Mouse (Mus musculus) retina, postnatal 1 day (tissue): ENCODE measurements around the gene Pax5.
A peak's percentile ranks its signal among the peaks of the same experiment; 100 is the strongest.
"Not testable (repeated sequence)": the region's sequence is repeated elsewhere in the genome, so short reads cannot be mapped to it uniquely, and the experiment has no call there.

ENCODE experiments used
- DNase-seq: peaks from one replicate; pipeline ENCODE4 v3.0.0-alpha.2; 2012

Pax5 gene

DNA sequence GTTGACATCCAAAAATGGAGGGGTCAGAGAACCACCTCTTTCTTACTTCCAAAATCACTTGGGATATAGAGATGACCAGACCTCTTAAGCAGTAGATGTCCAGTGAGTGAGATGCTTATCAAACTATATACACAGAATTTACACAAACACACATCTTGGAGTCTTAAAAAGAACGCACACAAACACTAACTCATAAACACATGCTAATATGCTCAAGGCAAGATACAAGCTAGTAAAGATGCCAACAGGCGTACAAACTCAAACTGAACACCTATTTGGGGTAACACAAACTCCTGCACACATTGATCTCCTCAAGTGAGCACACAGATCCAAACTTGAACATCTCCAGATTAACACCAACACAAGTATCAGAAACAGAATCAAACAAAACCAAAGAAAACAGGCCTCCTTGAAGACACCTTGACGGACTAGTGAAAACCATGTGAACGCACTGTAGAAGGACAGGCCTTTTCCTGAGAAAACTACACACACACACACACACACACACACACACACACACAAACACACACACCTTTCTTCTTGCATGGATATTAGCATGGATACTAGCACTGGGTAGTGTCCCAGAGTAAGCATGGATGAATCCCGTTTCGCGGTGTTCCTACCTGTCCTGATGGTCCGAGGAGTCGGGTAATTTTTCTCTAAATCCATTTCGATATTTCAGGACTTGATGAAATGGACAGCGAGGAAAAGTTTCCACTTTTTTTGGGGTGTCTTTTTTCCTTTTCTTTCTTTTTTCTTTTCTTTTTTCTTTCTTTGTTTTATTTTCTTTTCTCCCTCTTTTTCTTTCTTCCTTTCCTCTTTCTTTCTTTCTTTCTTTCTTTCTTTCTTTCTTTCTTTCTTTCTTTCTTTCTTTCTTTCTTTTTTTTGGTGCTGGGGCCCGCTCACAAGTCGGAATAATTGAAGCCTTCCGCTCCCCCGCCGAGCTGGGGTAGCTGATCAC lies at the start of gene Pax5:
Gene Pax5 (minus strand): TSS at position 748 of the 961 bp plus-strand sequence.
- DNase-seq = no peak

DNA sequence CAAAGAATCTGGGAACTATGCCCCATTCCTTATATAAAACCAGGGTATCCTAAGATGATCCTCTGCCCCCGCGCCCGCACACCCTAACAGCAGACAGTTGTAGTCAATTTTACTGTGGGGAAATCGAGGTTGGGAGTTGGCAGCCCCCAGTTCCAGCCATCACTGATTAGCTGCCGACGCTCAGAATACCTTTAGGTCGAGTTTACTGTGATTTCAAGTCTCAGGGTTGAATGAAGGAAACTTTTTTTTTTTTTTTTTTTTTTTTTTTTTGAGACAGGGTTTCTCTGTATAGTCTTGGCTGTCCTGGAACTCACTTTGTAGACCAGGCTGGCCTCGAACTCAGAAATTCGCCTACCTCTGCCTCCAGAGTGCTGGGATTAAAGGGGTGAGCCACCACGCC lies 46.8 kb upstream of the Pax5 start:
- not testable (repeated sequence) for DNase-seq

DNA sequence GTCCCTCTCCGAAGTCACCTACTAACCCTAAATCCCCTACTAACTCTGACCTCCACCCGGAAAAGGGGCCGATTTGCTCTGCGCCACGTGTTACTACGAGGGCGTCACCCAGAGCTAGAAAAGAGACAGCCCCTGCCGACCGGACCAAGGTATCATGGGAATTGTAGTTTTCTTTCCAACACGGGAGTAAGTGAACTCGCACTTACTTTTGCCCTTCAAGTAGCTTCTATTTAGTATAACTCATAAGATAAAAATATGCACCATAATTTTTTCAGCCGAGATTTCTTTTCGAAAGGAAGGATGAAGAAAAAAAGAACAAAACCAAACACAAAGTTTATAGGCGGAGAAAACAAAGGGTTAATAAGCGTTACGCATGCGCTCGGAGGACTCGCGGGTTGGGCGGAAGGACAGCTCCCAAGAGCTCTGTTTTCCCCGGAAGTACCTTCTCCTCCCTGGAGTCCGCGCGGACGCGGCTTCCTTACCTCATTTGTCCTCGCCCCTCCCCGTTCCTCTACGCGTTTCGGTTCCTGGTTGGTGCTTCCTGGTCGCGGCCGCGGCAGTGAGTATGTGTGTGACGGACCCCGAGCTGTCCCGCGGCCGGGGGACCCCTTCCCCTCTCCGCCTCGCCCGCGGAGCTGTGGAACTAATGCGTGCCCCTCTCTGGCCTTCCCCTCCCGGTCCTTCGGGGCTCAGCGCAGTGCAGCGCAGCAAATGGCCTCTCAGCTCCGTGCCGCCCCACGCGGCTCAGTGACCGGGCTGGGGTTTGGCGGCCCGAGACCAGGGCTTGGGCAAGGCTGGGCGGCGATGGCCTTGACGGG lies 46.1 kb upstream of the Pax5 start:
- DNase-seq = peak; percentile 98

DNA sequence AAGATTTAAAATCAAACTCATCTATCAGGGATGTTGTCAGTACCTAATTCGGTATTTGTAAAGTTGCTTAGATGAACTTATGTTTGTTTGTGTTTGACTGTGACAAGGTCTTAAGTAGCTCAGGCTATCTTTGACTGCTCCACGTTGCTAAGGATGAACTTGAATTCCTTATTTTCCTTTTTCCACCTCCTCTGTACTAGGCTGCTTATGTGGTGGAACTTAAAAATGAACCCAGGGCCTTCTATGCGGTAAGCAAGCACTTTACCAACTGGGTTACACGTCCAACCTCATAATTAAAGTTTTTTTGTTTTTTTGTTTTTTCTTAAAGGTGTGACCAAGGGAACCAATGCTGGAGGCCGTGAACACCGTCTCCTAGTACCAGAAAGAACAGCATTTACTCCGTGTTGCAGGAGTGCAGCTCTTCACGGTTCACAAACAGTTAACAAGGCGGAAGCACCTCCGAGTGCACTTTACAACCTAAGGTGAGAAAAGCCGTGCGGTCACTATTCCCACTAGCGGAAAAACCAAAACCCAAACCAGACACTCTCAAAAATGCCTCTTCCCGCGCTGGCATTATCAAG lies 45.4 kb upstream of the Pax5 start, which contains the start of gene Zcchc7:
Gene Zcchc7 (plus strand): TSS at position 325 of the 581 bp plus-strand sequence.
- DNase-seq = no peak

DNA sequence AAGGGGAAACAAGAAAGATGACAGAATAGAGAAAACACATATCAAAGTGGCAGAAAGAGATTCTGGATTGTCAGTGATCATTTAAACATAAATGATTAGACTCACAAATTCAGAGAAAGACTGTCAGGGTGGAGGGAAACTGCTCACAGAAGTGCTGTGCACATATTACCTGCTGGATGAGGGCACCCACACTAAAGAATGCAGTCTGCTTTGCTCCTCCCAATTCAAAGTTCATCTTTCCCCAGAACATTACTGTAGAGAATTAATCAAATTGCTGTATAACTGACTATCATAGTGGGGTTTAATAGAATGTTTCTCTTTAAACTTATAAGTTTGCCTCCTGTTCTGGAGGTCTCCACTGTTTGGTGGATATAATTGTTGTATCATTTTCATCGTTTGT lies 30.2 kb upstream of the Pax5 start:
- no peak for DNase-seq

DNA sequence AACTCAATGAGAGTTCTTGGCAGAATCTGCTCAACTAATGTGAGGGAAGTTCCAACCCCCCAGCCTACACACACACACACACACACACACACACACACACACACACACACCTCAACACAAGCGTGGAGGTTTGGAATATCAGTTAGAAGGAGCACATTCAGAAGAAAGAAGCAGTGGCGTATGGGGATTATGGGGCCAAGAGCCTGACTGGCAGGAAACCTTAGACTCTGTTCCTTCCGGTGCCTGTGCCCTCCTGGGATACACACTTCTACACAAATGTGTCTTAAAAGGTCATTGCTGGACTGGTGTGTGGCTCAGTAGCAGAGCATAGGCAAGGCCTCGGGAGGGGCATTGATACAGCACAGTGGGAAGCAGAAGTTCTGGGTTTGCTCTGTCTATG lies 10.9 kb upstream of the Pax5 start:
- no peak for DNase-seq

DNA sequence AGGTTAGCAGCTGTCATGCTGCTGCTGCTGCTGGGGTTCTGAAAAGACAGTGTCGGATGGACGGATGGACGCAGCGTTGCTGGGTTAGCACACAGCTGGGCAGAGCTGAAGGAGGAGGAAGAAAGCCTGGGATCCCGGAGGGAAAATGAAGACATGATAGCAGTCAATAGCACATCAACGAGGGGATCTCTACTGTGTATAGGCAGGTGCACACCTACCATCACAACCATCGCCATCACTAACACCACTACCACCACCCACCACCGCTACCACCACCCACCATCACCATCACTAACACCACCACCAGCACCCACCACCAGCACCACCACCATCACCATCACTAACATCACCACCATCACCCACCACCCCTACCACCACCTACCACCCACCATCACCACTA lies 9.8 kb upstream of the Pax5 start:
- DNase-seq = no peak

DNA sequence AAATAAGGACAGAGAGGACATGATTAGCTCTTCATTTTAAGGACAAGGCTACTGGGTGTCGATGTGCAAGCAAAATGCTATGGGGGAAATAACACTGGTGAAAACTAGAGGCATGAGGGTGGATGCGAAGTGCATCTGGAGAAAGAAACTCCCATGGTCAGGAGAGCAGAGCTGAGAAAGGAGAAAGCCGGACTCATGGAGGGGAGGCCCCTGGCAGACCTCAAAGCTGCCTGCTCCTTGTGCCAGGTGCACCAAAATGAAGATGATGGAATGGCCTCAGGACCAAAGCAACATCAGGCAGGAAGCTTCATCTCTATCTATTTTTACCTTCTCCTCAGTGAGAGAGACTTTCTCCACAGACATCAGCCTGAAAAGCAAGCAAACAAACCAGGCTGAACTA lies 7.4 kb upstream of the Pax5 start:
- DNase-seq = no peak

DNA sequence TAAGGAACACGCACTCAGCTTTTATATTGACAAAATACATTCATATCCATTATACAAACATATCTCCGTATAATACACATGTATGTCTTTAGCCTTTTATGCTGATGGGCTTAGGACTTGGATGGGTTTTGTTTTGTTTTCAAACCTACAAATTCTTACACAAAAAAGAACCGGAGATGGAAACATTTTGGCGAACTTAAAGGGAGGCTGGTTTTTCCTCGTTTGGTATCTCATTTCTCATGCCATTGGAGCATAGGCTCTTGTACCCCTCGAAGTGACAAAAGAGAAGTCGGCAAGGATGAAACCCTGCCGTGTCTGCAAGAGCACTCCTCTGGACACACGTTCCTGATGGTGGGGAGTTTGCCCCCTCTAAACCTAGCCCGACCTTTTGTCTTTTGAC lies 6.1 kb upstream of the Pax5 start:
- DNase-seq = no peak

GRCm38 (mm10) chr4:44715621-44716160 lies 5.4 kb upstream of the Pax5 start:
- DNase-seq = no peak

DNA sequence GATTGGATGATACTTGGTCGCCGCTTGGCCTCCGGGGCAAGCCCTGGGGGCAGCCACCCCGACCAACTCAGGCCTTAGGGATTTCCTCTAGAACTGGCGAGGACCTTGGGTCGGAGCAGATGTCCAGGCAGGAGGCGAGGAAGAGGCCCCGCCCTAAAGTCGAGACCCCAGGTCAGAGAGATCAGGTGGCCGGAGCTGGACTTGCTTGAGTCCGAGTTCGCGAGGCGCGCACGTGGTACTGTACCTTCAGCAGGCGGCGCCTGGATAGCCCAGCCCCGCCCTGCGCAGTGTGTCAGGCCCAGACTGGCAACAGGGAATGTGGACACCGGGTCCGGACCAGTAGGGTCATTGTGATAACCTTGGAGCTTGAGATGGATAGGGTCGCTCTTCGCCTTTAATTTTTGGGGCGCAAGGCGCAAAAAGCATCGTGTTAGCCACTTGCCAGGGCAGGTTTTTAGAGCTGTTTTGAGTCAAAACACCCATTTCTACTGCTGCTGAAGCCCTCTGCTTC lies 3.9 kb upstream of the Pax5 start:
- DNase-seq = peak; percentile 38

DNA sequence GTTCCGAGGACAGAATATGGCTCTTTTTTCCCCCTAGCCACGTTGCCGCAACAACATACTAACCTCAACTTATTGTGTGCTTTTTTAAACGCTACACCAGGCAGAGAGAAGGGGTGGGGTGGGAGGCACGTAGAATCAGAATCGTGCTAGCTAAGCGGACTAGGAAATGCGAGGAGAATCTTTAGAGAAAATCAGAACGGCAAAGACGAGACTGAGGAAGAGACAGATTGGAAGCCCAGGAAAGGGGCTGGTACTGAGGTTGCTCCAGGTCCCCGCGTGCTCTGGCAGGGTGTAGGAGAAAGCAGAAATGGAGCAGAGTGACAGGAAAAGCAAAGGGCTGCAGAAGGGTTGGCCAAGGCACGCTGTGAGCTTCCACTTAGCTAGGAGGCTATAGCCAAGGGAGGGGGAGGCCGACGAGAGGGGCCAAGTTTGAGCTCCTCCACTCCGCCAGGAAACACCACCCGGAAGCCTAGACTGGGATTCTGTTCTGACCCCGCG lies 3.3 kb upstream of the Pax5 start:
- DNase-seq = no peak

DNA sequence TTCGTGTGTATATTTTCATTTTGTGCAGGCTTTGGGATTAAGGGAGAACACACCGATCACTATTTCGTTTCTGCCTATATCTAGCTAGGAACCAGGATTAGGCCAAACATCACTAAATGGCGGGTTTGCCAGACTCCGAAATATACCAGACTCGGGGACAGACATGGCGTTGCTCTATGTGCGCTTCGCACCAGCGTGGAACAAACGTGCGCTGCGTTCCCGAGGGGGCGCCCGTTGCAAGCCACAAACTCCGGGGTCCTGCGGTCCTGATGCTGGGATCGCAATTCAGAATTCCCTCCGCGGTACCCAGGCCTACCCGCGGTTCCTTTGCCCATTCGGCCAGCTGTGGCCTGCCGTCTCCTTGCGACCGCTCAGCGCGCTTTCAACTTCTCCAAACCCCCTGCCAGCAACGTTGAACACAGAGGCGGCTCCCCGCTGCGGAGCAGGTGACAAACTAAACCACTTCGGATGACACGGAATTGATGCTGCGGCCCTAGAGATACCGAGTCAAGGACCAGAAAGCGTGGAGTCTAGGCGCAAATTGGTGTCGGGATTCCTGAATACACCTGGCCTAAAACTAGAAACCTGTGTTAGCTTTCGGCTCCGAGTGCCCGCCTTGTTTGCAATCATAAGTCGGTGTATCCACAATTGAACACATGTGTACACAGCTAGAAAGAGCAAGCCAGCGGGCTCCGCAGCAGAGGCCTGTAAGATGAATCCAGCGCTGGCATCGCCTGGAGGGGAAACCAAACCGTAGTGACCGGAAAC lies 2.7 kb upstream of the Pax5 start:
- DNase-seq = peak; percentile 53

DNA sequence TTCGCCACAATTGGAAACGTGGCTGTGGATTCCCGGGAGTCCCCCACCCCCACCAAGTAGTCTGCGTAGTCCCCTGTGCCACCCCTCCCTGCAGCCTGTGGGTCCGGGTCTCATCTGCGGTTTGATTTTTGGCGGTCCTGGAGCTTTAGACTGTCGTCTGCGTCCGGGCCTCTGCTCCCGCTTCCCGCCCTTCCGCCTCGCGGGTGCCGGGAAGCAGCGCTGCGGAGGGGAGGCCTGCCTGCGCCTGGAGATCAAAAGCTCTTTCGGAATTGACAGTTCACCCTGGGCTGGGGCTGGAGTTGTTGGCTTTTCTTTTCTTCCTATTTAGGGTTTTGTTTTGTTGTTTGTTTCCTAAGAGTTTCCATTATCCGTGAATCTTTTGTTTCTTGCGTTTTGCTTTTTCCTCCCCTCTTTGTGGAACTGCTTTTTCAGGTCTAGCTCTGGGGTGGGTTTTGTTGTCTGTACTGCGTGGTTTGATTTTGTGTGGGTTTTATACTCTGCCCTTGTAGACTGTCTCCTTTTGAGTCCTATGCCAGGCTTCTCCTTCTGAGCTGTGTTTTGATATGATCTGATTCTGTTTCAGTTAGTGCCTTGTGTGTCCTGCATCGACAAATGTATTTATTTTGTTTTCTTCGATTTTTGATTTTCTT lies 1.9 kb upstream of the Pax5 start:
- peak; percentile 55 for DNase-seq

DNA sequence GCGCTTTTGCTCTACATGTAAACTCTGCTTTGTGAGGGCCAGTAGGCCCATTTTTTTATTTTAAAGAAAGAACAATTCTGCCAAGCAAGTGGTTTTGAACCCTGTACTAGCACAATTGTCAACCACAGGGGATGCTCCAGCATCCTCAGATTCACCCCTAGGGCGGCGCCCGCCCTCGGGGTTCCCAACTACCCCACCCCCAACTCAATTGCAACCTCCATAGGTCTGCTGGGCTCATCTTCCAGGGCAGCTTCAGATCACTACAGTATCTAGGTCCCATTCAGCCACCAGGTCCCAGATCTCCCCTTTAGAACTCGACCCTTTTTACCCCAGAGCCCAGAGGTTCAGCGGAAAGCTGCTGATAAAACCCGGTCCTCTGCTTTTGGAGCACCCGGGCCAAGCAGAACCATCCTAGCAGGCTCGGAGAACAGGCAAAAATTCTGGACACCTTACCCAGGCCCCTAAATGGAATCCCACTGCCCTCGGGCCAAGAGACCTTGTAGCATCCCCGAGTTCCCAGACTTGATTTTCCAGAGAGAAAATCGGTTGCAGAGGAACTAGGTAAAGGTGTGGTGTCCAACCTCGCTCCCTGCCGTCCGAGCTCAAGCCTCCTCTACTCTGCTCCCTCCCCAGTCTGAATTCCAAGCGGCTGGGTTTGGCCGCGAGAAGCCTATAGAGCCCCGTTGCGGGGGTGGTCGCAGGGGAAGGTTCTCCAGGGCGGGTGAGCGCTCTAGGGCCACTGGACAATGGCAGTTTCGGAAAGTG lies 1.0 kb upstream of the Pax5 start:
- no peak for DNase-seq

DNA sequence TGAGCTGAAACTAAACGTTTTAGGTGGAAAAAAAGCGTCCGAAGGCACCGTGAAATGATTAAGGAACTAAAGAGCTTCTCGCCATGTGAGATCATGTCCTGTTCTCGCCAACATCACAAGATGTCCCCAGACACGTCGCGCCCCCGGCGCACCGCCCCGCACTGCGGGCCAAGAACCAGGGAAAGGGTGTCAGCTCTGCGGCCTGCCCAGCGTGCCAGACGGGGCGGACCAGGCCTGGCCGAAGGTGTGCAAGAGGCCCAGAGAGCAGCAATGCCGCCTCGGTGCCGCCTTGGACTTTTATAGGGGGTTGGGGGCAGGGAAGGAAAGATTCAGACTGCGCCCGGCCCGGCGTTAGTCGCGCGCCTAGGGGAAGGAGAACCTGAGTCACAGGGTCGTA lies 412 bp upstream of the Pax5 start:
- DNase-seq = no peak

DNA sequence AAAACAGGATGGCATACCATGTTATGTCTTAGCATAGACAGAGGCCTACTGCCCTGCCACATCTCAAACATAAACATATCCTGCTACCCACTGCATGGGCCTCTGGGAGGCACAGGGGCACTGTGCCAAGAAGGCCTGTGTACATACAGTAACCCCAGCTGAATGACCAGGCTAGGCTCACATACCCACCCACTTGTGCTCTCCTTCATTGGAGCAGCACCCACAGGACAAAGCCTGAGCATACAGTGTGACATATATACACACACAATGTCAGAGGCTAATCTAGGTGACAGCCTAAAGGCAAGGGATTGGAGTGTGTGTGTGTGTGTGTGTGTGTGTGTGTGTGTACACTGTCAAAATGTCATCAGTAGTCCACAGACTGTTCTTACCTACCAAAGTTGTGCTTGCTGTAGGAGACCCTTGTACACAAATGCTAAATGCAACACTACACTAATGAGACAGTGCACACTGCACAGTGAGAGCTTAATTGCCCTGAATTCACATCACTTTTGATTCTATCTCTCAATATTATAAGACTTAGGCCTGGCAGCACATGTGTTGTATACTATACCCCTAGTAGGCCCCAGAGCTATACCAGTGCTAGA lies 1.1 kb downstream of the Pax5 start:
- no peak for DNase-seq

DNA sequence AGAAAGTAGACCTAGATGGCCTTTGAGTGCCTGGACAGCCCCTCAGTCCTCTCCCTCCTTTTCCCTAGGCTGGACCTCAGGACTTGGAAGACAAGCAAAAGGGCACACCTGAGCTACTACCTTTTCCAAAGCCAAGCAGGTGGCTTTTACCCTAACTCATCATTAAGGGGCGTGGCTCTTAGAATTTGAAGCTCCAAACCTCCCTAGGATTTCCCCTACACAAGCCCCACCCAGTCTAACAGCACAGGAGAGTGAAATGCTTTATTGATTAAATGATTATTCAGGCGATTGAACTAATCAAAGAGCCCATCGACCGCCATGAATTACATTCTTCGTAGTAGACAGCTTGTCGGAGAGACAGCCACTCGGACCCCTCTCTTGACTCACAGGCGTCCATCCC lies 2.0 kb downstream of the Pax5 start:
- no peak for DNase-seq

- DNase-seq = no peak
Observed at GRCm38 (mm10) chr4:44706865-44707264, 3.4 kb downstream of the Pax5 start.

- DNase-seq = no peak
Observed at GRCm38 (mm10) chr4:44705967-44706366, 4.3 kb downstream of the Pax5 start.
